Mouse (Mus musculus): ENCODE results near the gene Pclo.
"Not testable (repeated sequence)": the region's sequence is repeated elsewhere in the genome, so short reads cannot be mapped to it uniquely, and the experiment has no call there.

The Pclo gene

DNA sequence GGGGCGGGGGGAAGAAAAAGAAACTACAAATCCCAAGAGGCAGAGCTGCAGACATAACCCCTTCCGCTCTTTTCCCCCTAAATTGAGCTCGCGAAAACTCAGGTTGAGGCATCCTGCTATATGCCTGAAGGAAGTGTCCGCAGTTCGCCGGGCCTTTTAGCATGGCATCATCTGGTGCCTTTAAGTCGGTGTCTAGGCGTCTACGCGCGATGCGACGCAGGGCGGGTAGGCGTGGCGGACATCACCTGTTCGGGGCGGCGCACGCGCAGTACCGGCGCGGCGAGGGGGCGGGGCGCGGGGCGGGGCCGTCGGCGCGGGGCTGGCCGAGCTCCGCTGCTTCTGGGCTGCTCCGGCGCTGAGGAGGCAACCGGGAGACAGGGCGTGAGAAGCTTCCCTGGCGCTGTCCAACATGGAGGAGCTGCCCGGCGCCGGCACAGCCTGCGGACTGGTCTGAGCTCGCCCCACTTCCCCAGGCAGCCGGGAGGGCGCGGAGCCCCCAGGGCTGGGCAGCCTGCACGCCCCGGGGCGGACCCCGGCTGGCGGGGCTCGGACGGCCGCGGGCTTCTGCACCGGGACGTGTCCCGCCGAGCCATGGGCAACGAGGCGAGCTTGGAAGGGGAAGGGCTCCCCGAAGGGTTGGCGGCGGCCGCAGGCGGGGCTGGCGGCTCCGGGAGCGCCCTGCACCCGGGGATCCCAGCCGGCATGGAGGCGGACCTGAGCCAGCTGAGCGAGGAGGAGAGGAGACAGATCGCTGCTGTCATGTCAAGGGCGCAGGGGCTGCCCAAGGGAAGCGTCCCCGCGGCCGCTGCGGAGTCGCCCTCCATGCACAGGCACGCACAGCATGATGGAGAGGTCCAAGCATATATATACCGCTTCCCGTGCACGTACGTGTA lies at the start of gene Pclo:
Gene Pclo, plus strand, starts transcription at position 288 of the 893 bp plus-strand sequence.
- DNase-seq = peak; percentile 94

DNA sequence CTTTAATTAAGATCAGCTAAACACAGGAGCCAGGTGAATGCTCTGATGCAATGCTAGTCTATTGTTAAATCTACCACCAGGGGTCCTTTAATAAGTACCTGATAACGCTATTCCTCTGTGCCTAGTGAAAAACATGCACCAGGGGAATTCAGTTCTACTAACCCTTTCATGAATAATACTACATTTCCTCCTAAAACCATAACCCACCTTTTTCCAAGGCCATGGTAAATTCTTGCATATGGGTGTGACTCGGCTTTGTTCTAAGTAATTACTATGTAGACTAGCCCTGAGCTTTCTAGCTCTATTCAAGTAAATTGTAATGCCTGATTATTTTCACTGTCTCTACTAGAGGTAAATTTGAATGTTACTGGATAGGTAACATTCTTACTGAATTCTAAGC lies 20.3 kb upstream of the Pclo start:
- DNase-seq = not testable (repeated sequence)

DNA sequence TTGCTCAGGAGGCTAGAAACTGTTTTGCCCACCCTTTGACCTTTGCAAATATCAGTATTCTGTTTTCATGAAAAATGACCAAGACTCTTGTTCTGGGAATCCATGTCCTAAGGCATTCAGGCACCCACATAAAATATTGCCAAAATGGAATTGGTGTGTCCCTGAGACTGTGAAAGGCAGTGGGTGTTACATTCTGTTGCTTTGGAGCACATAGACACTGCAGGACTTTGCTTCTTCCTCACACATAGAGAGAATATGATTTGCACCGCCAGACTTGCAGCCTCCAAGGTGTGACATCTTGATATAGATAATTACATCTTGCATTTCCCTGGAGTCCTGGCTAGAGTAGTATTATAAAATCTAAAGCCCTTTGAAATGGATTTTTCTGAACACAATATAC lies 6.2 kb upstream of the Pclo start:
- no peak for DNase-seq

DNA sequence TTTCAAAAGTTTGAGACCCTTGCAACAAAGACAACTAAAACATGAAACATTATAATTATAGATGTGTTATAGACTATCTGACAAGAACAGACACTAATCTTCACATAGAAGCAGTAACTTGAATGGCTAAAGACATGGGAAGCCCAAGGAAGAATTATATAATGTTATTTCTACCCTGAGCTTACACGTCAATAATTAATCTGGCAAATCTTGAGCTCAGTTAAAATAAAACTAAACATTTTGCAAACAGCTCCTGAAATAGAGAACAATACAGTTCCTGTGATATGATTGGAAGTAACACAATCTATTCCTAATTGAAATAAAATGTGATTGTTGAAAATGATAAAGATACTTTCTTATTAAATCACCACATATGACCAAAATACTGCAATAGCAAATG lies 5.1 kb upstream of the Pclo start:
- DNase-seq = no peak

DNA sequence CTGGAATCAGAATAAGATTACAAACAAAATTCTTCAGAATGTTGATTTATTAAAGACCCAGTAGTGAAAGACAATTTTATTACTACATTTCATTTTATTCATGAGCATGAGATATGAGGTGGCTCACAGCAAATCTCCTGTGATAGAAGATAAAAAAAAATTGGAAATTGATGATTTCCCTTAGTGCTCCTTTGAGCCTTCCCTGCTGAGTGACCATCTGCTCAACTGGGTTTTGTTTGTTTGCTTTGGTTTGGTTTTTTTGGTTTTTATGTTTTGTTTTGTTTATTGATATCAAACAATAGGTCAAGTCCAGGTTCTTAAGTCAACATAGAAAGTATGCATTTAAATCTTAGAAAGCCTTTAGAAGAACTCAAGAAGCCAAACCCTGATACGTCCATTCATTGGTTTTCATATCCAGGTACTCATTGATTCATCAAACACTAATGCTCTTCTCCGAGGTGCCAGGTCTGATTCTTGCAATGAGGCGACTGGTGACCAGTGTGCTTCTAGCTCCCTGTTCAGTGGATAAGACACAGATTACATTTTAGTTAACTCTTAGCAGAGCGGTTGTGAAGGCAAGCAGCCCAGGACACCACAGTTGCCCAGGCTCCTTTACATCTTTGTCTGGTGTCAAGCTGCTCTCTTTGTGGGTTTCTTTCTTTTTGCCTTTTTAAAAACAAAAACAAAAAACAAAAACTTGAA lies 3.6 kb downstream of the Pclo start:
- no peak for DNase-seq

DNA sequence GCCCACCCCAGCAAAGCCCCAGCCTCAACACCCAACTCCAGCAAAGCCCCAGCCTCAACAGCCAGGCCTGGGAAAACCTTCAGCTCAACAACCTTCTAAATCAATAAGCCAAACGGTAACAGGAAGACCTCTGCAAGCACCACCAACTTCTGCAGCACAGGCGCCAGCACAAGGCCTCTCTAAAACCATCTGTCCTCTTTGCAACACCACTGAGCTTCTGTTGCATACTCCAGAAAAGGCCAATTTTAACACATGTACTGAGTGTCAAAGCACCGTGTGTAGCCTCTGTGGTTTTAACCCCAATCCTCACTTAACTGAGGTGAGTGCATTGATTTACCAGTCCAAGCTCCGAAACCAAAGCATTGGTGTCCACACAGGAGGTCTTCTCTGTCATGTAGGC lies 7.3 kb downstream of the Pclo start:
- no peak for DNase-seq

DNA sequence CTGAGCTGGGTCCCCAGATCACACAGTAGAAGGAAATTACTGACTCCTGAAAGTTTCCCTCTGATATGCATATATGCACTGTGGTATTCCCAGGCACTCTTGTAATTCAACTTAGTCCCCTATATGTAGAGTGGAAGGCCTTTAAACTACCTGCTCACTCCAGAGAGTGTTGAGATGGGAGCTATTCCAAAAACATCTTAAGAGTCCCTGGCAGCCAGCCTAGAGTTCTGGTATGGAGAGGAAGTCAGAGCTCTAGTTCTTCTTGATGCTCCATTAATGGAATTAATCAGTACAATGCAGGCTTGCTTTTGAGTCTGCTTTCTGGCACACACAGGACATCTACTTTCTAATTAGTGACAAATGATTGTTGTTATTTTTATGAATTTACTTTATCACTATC lies 11.3 kb downstream of the Pclo start:
- no peak for DNase-seq

DNA sequence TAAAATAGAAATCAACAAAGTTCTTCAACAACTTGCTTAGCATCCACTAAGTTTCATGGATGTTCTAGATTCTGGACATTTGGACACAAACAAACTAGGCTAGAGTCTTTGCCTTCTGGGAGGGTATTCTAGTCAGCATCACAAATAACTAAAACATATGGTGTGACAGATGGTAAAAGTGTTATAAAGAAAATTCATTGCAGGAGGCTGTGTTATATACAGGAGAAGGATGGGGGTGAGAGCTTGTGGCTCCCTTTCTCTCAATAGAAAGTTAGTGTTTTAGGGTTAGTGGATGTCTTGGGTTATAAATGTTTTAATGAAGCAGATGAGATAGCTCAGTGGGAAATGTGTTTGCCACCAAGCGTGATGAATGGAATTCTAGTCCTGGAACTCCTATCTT lies 13.1 kb downstream of the Pclo start:
- DNase-seq = no peak

DNA sequence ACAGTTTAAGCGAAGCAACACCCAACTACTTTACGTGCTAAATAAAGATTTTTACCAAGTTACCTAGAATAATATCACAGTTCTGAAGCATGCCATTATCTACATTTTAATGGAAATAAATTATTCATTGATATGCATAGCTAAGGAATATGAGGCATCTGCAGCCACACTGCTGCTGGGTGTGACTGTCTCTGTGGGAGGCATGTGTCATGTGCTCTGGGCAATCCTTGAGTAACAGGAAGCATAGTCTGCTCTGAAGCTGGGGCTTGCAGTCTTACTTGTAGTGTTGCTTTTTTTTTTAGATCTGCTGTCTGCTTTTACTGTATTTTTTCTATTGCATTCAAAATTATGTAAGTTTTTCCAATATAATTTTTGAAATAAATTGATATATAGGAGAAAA lies 17.2 kb downstream of the Pclo start:
- DNase-seq = no peak

DNA sequence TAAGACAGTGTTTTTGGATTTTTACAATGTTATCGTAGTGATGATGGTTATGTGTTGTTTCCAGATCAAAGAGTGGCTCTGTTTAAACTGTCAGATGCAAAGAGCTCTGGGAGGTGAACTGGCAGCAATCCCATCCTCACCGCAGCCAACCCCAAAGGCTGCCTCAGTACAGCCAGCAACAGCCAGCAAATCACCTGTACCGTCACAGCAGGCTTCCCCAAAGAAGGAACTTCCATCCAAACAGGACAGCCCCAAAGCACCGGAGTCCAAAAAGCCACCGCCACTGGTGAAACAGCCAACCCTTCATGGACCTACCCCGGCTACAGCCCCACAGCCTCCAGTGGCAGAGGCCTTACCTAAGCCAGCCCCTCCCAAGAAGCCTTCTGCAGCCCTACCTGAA lies 24.6 kb downstream of the Pclo start:
- no peak for DNase-seq

DNA sequence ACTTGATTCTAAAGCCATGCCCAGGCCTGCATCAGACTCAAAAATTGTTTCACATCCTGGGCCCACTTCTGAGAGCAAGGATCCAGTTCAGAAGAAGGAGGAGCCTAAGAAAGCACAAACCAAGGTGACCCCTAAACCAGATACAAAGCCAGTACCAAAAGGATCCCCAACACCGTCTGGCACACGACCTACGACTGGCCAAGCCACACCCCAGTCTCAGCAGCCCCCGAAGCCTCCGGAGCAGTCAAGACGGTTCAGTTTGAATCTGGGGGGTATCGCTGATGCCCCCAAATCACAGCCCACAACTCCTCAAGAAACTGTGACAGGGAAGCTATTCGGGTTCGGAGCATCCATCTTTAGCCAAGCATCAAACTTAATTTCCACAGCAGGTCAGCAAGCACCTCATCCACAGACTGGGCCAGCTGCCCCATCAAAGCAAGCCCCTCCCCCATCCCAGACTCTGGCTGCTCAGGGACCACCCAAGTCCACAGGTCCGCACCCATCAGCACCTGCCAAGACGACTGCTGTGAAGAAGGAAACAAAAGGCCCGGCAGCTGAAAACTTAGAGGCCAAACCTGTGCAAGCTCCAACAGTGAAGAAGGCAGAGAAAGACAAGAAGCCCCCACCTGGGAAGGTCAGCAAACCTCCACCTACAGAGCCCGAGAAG lies 25.4 kb downstream of the Pclo start:
- no peak for DNase-seq

DNA sequence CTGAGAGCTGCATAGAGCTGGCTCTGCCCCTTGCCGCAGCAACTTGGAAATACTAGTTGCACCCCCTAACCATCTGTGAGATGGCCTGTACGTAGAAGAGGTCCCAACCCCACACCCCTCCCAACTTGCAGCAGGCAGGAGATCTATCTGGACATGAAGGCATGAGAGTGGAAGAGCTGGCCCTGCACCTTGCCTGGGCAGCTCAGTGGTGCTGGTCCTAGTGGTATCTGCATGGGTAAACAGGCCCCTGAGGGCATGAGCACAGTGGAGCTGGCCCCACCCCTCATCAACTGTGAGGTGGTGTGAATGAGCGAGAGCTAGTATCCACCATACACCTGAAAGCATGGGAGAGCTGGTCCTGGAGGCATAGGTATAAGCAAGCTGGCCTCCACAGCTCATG lies 60.9 kb downstream of the Pclo start:
- no peak for DNase-seq

DNA sequence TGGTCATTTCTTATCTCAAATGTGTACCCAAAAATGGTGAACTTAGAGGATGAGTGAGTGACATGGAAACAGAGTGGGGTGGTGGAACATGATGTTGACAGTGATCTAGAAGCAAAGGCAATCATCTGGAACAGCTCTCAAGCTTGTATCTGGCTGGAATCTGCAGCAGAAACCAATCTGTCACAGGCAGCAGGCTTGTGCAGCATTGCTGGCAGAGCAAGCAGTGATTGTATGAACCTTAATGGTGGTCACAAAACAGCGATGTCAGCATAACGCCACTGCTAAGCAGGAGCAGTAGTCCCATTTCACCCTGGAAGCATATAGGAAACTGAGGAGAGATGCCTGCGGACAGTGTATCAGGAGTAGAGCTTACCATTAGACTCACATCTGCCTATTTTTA lies 76.8 kb downstream of the Pclo start:
- DNase-seq = no peak

DNA sequence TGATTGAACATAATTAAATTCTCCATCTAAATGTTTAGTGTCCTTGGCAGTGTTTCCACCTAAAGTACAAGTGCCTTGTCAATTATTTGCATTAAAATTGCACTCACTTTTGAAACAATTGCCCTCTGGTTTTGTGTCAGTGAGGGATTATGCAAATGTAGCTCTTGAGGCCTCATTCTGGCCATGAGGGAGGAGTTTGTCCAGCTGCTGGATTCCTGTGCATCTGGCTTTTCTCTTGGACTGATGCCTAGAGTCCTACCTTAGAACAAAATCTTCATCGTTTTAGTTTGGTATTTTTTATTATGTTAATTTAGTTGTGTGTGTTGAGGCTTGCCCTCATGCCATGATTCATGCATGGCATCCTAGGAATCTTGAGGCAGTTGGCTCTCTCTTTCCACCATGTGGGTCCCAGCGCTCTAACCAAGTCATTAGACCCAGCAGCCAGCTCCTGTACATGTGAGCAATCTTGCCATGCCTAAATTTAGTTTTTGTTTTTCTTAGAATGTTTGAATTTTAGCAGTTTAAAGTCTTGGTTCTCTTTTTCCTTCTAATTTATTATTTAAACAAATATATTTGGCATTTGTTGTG lies 80.8 kb downstream of the Pclo start:
- DNase-seq = no peak

DNA sequence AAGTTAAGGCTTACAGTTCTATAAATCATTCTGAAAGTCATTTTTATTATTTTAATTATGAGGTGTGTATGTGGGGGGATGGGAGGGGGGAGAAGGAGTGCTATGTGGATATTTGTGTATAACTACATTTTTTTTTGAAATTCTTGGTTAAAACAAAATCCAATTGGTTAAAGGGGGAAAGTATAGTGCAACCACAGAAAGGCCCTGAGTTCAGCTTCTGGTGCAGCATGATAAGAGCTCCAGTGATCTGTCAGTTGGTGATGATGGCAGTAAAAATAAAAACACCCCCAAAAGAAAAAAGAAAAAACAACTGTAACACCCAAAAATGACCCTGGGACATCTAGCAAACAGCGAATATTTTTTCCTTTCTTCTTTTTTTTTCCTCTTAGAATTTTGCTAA lies 93.6 kb downstream of the Pclo start:
- no peak for DNase-seq

DNA sequence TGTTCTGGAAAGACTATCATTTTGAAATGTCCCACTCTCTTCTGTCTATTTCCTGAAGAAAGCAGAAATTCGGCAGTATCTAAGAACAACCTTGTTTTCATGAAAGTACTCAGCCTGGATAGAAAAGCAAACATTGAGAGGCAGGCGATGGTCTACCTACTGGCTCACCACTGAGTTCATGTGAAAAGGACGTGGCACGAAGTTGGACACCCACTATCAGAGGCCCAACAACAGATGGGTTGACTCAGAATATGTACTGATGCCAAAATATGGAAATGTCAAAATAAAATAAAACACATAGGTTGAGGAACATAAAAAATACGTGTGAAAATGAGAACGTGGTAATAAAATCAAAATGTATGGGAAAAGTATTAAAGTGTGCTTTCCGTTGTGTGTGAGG lies 106.4 kb downstream of the Pclo start:
- no peak for DNase-seq

DNA sequence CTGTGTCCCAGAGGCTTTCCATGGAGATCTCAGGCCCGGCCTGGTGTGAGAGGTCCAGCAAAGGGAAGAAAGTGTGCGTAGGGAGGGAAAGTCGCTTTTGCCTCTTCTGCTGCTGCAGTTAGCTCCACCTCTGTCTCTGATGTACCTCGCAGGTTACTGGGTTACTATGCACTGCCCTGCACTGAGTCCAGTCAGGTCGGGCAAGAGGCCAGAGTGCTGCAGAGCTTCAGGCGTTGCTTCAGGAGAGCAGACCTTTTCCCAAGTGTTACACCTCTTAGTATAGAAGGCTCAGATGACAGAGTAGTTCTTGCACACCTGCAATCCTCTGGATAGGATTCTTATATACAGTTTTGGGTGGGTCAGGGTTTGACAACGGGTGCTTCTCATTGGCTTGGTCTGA lies 108.6 kb downstream of the Pclo start:
- no peak for DNase-seq

DNA sequence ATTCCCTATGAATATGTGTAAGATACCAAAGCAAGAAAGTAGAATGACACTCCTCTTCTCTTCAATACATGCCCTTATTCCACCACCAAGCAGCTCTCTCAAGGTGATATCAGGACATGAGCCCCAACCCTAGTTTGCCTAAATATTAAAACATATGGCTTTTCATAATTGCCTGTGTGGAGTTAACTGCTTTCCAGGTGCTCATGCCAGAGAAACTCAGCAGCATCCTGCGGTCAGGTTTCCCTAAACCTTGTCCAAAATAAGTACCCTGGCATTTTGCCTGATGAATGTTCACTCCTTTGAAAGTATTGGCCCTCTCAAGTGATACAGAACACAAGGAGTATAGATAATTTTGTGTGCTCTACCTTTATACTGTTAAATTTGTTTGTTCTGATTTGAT lies 126.5 kb downstream of the Pclo start:
- DNase-seq = no peak

DNA sequence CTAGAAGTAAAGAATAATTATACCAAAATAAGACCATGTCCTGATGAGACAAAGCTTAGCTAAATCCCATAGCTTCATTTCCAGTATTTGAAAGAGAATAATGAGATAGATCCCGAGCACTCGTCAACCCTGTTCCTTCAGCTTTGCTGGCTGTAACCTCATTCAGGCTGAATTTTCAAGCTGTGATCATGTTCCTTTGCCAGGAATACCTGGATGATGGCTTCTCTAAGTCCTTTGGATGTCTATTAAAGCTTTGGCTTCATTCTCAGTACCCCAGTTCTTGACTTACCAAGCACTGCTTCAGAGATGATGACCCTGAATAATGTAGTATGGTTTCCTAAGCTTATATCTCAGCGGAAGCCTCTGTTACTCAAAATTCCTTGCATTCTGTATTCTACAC lies 131.1 kb downstream of the Pclo start:
- DNase-seq = no peak

DNA sequence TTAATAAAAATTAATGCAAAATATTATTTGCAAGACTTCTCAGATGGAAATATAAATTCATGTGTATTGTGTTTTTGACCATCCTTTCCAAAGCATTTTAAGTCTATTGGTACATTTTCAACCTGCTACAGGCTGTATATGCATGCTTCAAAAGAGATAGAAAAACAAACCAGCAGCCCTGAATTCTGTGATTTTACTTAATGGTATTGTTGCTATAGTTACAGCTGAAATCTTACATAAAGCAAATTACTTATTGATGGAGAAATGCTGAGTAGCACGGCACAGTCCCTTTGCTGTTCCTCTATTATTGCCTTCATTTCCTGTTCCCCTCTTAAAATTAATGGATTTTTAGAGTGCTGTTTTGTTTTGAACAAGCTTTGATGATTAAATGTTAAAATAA lies 145.9 kb downstream of the Pclo start:
- DNase-seq = no peak

DNA sequence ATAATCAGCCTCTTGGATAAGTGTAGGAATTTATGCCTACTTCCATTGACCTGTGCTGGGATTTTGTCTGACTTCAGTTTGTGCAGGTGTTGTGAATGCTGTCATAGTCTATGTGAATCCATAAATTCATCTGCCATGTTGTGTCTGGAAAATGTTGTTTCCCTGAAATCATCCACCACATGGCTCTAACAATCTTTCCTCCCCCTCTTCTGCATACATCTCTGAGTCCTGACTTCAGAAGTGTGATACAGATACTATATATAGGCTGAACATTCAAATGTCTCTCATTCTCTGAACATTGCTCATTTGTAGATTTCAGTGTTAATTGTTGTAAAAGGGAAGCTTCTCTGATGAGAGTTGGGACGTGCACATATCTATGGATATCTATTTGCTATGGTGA lies 147.5 kb downstream of the Pclo start:
- no peak for DNase-seq

DNA sequence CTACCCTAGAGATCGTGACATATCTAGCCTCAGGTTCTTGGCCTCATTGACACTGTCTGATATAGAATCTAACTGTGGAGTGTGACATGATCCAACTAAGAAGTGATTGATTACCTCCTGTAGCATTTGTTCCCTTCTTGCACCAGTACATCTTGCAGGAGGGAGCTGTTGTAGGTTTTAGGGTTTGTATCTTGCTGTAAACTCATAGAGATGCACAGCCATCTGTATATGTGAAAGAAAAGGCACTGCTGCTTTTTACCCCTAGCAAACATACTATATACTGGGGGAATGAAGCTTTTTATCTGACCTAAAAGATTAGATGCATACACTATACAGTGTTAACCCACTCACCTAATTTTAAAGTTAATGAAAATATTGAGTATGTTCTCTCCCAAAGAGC lies 147.9 kb downstream of the Pclo start:
- no peak for DNase-seq

DNA sequence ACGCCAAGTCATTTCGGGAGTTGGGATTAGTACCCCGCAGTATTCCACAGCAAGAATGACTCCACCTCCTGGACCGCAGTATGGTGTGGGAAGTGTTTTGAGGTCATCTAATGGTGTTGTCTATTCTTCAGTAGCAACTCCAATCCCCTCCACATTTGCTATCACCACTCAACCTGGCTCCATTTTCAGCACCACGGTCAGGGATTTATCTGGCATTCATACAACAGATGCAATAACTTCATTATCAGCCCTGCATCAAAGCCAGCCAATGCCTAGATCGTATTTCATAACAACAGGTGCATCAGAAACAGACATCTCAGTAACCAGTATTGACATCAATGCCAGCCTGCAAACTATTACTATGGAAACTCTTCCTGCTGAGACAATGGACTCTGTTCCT lies 165.7 kb downstream of the Pclo start:
- no peak for DNase-seq

DNA sequence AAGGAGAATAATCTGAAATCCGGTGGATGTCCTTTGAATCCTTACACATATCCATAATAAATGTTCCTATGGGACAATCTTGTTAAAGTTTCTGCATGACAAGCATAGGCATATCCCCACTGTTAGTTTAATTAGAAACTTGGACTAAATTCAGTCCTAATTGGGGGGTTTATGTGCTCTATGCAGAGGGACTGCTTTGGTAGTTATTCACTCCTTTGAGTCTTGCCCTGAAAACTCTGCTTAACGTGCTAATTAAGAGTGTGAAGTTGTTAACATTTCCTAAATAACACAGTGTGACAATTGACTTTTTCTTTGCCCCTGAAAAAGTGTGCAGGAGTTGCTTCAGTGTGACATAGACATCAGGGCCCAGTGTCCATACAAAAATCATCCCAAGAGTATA lies 177.3 kb downstream of the Pclo start:
- no peak for DNase-seq
